Mouse (Mus musculus): Measurements from ENCODE around the gene Syt8. TPM values are rescaled to one million over a fixed set of nuclear protein-coding genes. Genes with fewer than 3 reads are reported as not detected.

The Syt8 gene
- total RNA-seq, 2 experiments from 2014 or later = not detected

DNA sequence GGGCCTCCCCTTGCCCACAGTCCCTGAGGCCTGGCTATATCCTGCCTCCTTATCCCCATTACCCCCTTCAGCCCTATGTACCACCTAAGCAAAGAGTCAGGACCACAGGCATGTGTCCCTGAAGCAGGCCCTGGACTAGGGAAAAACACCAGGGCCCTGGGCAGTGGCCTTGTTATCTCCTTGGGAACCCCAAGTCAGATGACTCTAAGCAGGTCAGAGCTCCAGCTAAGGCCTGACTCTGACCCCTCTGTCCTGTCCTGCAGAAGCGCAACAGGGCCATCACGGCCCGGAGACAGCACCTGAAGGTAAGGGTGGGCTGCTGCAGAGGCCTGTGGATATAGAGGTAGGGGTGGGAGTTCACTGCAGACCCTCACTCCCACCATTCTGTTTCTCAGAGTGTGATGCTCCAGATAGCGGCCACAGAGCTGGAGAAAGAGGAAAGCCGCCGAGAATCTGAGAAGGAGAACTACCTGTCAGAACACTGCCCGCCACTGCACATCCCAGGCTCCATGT, 8.3 kb downstream of the Syt8 start:
- intact Hi-C loops (cut with DNase I) = no loop called here

GRCm38 (mm10) chr7:142443474-142443873, 8.8 kb downstream of the Syt8 start:
- intact Hi-C loops (cut with DNase I) = no loop called here
- DNase-seq = no peak

More for the DNA sequence above, 8.3 kb downstream of the Syt8 start:
- DNase-seq = no peak

DNA sequence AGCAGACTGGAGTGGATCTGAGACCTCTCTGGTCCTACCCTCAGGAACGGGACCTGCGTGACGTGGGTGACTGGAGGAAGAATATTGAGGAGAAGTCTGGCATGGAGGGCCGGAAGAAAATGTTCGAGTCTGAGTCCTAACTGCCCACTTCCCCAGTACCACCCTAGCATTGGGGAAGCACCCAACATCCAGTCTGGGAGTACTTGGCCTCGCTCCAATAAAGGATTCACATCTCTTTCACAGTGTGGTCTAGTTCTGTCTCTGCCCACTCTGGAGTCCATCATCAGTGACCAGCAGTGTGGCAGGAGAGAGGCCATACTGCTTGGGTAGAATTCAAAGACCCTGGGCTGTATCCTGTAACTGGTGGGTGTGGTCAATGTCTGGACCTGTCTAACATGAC, 9.5 kb downstream of the Syt8 start:
- intact Hi-C loops (cut with DNase I) = no loop called here

DNA sequence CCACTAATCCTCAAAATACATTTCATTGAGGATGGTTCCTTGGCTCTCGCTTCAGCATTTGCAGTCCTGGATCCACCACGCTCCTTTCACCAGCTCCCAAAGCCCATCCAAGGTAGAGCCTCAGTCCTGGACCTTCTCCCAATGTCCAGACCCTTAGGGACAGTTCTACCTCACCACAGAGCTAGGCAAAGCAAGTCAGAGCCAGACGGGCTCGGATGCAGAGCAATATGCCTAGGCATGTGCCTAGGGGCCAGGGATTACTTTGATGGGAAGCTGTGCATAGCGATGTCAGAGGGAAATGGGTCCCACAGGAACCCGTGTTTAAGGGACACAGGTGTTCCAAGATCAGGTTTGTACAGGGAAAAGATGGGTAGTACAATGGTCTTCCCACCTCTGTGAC, 10.7 kb downstream of the Syt8 start:
- intact Hi-C loops (cut with DNase I) = no loop called here
- DNase-seq = no peak

More for the DNA sequence above, 9.5 kb downstream of the Syt8 start:
- no peak for DNase-seq

- intact Hi-C loops (cut with DNase I) = loop anchor here (2.0 kb wide), 1 partner anchor 29 kb away; no protein-coding TSS in a partner anchor
- DNase-seq = no peak
Observed at GRCm38 (mm10) chr7:142446264-142446663, 11.6 kb downstream of the Syt8 start.

DNA sequence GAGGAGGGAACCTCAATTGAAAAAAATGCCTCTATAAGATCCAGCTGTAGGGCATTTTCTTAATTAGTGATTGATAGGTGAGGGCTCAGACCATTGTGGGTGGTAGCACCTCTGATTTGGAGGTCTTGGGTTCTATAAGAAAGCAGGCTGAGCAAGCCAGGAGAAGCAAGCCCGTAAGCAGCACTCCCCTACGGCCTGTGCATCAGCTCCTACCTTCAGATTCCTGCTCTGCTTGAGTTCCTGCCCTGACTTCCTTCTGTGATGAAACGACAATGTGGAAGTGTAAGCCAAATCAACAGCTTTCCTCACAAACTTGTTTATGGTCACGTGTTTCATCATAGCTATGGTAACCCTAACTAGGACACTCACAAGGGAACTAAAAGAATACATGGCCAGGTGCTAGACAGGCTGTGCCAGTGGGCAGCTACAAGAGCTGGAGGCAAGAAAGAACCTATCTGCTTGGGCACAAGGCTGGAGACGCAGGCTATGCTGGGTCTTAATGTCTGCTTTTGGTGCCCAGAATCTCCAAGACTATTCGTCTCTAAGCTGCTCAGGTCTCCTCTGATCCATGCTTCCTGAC, 14.5 kb downstream of the Syt8 start:
- DNase-seq = no peak
- intact Hi-C loops (cut with DNase I) = no loop called here

- DNase-seq = no peak
- intact Hi-C loops (cut with DNase I) = no loop called here
Observed at GRCm38 (mm10) chr7:142454706-142455105, 20.1 kb downstream of the Syt8 start.

DNA sequence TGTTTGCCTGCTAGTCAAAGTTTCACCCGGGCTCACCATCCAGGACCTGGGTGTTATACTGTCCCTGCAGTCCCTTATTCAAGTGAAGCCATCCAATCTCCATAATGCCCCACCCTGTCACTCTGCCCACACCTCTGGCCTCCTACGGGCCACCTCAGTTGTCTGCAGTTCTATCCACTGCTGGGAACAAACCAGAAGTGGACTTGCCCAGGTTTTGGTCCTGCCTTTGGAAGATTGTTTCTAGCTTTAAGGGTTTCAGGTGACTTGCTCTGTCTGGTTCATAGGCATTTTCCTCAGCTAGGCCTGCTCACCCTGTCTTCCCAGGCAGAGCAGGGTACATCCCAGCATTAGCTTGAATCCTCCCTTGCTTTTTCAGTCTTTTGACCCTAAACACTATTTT, 20.6 kb downstream of the Syt8 start:
- DNase-seq = no peak
- intact Hi-C loops (cut with DNase I) = no loop called here

DNA sequence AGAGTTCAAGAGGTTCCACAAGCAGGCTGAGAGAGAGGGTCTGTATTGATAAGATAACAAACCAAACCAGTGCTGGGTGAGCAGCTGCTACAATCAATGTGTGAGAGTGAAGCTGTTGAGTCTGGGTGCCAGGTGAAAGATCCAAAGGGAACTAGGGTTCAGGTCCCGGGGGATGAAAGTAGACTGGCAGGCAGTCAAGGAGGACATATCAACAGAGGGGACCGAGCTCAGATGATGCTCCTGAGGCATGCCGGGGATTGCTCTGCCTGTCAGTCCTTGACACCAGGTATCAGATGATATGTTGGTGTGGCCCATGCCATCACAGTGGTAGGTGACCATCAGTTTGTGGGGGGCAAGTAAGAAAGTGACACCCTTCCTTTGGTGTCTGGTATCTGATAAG, 22.2 kb downstream of the Syt8 start:
- intact Hi-C loops (cut with DNase I) = no loop called here
- DNase-seq = peak; percentile 32 to 36

GRCm38 (mm10) chr7:142457227-142457811, 22.7 kb downstream of the Syt8 start:
- intact Hi-C loops (cut with DNase I) = no loop called here
- DNase-seq = peak; percentile 79 to 81

DNA sequence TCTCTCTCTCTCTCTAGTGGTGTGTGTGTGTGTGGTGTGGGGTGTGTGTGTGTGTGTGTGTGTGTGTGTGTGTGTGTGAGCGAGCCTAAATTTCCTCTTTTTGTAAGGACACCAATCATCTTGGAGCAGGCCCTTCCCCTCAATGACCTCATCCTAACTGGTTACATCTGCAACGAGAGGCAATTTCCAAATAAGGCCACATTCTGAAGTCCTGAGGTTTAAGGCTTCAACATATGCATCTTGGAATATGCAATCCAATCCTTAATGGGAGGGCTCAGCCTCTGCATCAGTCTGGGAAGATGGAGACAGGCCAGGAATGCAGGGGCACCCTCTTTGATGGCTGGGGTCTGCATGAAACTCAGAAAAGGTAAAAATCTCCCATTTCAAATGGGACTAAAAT, 23.4 kb downstream of the Syt8 start:
- DNase-seq = peak; percentile 52
- intact Hi-C loops (cut with DNase I) = no loop called here

DNA sequence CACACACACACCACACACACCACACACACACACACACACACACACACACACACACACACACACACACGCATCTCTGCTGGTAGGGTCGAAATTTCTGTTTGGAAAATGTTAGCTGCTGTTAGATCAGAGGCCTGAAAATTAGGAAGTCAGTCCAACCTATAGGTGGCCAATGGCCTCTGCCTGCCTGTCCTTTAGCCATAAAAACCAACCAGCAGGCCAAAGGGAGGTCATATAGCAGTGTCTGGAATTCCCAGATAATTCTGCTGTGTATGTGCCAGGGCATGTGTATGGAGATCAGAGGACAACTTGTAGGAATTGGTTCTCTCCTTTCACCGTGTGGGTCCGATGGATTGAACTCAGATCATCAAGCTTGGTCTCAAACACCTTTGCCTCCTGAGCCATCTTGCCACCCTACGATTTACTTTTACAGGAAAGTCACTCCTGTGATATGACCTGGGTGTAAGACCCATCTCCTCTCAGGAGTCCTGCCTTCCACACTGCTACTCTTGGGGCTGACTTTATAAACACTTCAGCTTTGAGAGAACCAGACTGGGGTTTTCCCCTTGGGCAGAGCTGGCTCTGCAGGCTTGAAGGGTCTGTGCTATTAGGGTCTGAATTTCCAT, 24.1 kb downstream of the Syt8 start:
- DNase-seq = no peak
- intact Hi-C loops (cut with DNase I) = no loop called here

GRCm38 (mm10) chr7:142459299-142459691, 24.6 kb downstream of the Syt8 start:
- intact Hi-C loops (cut with DNase I) = no loop called here
- DNase-seq = peak; percentile 74 to 79

DNA sequence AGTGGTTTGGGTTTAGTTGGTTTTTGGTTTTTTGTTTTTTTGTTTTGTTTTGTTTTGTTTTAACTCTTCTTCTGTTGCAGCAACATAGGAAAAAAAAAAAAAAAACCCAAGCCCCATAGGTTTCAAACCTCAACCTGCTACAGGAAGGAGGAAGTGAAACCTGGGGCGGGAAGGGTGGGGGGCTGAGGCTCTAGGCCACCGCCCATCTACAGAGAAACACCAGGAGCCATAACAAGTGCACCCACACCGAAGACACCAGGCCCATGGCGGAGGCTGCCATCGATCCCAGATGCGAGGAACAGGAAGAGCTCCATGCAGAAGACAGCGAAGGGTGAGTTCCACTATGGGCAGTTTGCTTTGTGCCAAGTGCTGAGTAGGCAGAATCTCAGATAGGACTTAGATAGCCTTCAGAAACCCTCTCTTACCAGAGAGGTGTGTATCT, 26.0 kb downstream of the Syt8 start, which contains the start of gene Lsp1:
TSS of gene Lsp1 (plus strand) at position 174 of the 442 bp plus-strand sequence.
- intact Hi-C loops (cut with DNase I) = no loop called here
- peak in 1 of 2 experiments; percentile 6 for DNase-seq

GRCm38 (mm10) chr7:142461446-142461845, 26.8 kb downstream of the Syt8 start:
- DNase-seq = peak in 1 of 2 experiments; percentile 10
- intact Hi-C loops (cut with DNase I) = no loop called here

GRCm38 (mm10) chr7:142462190-142462589, 27.5 kb downstream of the Syt8 start:
- intact Hi-C loops (cut with DNase I) = no loop called here
- DNase-seq = peak; percentile 36 to 40

DNA sequence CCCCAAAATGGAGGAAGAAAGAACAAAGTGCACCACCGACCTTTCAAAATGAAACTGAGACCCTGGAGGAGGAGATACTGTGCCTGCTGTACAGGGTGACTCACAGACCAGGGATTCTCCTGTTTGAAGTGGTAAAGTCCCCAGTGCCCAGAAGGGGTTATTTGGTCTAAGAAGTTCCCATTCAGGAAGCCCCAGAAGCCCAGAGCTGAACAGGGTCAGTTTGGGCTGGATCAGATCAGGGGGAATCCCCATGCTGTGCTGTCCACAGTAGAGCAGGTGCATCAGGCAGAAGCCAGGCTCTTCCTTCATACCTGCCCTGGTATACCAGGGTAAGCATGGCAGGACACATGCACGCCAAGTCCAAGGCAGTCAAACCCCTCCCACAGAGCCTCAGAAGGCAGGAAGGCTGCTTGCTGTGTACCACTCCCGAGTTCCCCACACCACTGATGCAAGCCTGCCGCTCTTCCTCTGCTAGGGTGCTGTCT, 28.0 kb downstream of the Syt8 start:
- intact Hi-C loops (cut with DNase I) = no loop called here
- peak in 1 of 2 experiments; percentile 11 for DNase-seq

GRCm38 (mm10) chr7:142470171-142470691, 35.6 kb downstream of the Syt8 start:
- DNase-seq = peak; percentile 58
- intact Hi-C loops (cut with DNase I) = no loop called here

GRCm38 (mm10) chr7:142470808-142471413, 36.3 kb downstream of the Syt8 start:
- intact Hi-C loops (cut with DNase I) = no loop called here

GRCm38 (mm10) chr7:142471414-142471861, 36.8 kb downstream of the Syt8 start:
- peak in 1 of 2 experiments; percentile 45 for DNase-seq
- intact Hi-C loops (cut with DNase I) = no loop called here

More at GRCm38 (mm10) chr7:142470808-142471413, 36.3 kb downstream of the Syt8 start:
- DNase-seq = peak; percentile 87 to 88
